Mouse (Mus musculus) ES-E14 (cell line): ENCODE data around the gene Clmn. TPM values are rescaled to one million over a fixed set of nuclear protein-coding genes. Genes with fewer than 3 reads are reported as not detected.

ENCODE experiments used
- DNase-seq: peaks from one replicate; pipeline ENCODE4 v3.0.0-alpha.2; 2013; ENCODE audit warnings: low read depth, low spot score
- H3K27ac ChIP-seq: 2 replicates; pipeline ENCODE4 v1.5.1; 2012; ENCODE audit warnings: low read depth, mild to moderate bottlenecking, low read length, moderate library complexity, mixed read lengths; ENCODE audit not compliant: poor library complexity, insufficient read depth, severe bottlenecking
- H3K36me3 ChIP-seq: 2 replicates; pipeline ENCODE4 v1.6.1; 2012; ENCODE audit warnings: mild to moderate bottlenecking, low read length, moderate library complexity, mixed read lengths; ENCODE audit not compliant: control insufficient read depth, poor library complexity, insufficient read depth, severe bottlenecking
- H3K4me1 ChIP-seq, 2 experiments: fragments of 150-350 bp in 1 of 2; sonication (generic) in 1 of 2; 2 replicates each; pipeline ENCODE4 v1.6.1; 2012; ENCODE audit warnings: low read length in 2 of 2, mild to moderate bottlenecking in 1 of 2, mixed read lengths in 1 of 2; ENCODE audit not compliant: control insufficient read depth in 2 of 2, insufficient read depth in 2 of 2, poor library complexity in 1 of 2
- H3K4me3 ChIP-seq, 2 experiments: fragments of 150-350 bp in 1 of 2; sonication (generic) in 1 of 2; 2 replicates each; pipeline ENCODE4 v1.5.1; 2012; ENCODE audit warnings: low read length in 2 of 2, low read depth in 1 of 2, mild to moderate bottlenecking in 1 of 2, mixed read lengths in 1 of 2; ENCODE audit not compliant: insufficient read depth in 1 of 2, poor library complexity in 1 of 2, severe bottlenecking in 1 of 2
- H3K9ac ChIP-seq: 2 replicates; pipeline ENCODE4 v1.6.1; 2012; ENCODE audit warnings: low read depth, mild to moderate bottlenecking, low read length, mixed read lengths; ENCODE audit not compliant: poor library complexity, insufficient read depth, severe bottlenecking
- H3K9me3 ChIP-seq: fragments of 150-350 bp; sonication (generic); 2 replicates; pipeline ENCODE4 v1.6.1; 2012; ENCODE audit warnings: low read depth, mild to moderate bottlenecking, low read length; ENCODE audit not compliant: control insufficient read depth, insufficient read depth
- CHD2 ChIP-seq: IDR thresholded peaks from 2 replicates; pipeline ENCODE4 v1.6.1; 2014; ENCODE audit warnings: mild to moderate bottlenecking, low read depth, low read length, inconsistent platforms
- HCFC1 ChIP-seq: IDR thresholded peaks from 2 replicates; pipeline ENCODE4 v1.6.1; 2012; ENCODE audit warnings: low read length, inconsistent platforms, borderline replicate concordance; ENCODE audit not compliant: insufficient read depth
- MAFK ChIP-seq: IDR thresholded peaks from 2 replicates; pipeline ENCODE4 v1.6.1; 2014; ENCODE audit warnings: mild to moderate bottlenecking, low read depth, low read length, inconsistent platforms; ENCODE audit not compliant: insufficient read depth
- ZC3H11A ChIP-seq: IDR thresholded peaks from 2 replicates; pipeline ENCODE4 v1.6.1; 2012; ENCODE audit warnings: low read depth, mild to moderate bottlenecking, inconsistent platforms, low read length, borderline replicate concordance
- ZNF384 ChIP-seq: IDR thresholded peaks from 2 replicates; pipeline ENCODE4 v1.6.1; 2012; ENCODE audit warnings: low read depth, low read length, inconsistent platforms
- in situ Hi-C, 2 experiments: fragments of 600-800 bp; cut with MboI; formaldehyde crosslinking; loops; one replicate each; pipeline ENCODE4 v1.15.1; 2025; ENCODE audit warnings: low sequenced_read_pairs in 2 of 2, inconsistent platforms in 1 of 2; ENCODE audit not compliant: unreplicated experiment in 2 of 2
- total RNA-seq: library from RNA; depleted of rRNA; stranded (reverse); fragments of 300-350 nt; gene quantifications from 2 replicates; pipeline ENCODE4 v1.2.3, GENCODE M21; 2012

Gene Clmn
- total RNA-seq, 1 experiment, result 3.1 TPM

DNA sequence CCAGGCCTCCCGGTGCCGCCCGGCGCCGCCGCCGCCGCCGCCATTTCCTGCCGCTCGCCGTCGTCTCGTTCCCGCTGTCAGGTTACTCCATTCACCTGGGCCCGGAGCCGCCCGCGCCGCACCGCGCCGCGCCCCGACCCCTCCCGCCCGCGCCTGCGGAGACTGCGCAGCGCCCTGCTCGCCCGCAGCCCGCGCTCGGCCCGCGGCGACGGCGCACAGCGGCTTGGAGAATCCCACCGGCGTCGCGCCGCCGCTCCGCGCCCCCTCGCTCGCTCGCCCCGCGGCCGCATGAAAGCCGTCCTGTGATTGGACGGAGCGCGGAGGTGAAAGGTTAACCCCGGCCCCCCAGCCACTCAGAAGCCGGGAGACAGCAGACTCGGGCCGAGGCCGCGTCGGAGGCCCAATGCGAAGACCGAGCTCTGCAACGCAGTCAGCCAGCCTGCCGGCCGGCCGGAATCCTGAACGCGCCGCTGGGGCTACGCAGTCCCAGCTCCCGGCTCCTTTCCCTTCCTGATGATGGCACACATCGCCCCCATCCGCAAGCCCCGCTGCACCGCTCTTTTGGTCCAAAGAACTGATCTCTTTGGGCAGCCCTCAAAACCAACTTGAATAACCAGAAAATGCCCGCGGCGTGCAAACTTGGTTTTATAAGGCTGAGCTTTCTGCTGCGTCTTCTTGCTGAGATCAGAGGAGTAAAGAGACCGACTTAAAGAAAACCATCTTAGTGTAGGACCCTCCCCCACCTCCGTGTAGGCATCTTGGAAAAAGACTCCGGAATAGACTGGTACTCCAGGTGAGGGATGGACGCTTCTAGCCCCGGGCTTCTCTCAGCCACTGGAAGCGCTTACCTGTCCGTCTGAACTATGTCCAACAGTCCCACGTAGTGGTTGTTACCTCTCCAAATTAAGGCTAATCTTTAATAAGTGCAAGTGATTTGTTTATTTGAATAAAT is 112.8 kb downstream of the Clmn start, which contains the start of gene Dicer1:
Gene Dicer1, minus strand, starts transcription at position 139 of the 952 bp plus-strand sequence.
- Histone ChIP-seq H3K9me3 (no peaks in the 10 kb centered on the region), H3K4me3 (peak within 1 kb of the TSS; percentile 72 to 82), H3K27ac (peak within 1 kb of the TSS; percentile 13; the same call in 1 of the 2 replicates), H3K9ac (peak within 1 kb of the TSS; percentile 85), H3K36me3 (peaks cover 4% of the 10 kb centered on the region; the same call in 1 of the 2 replicates), H3K4me1 (peaks cover 0 to 5% of the 10 kb centered on the region in 2 experiments; a peak in 2 of 4 replicates)
- TF ChIP-seq CHD2 (peak; percentile 64; the same call in 1 of the 2 replicates), ZC3H11A (no peak)
- in situ Hi-C loops, result no loop called here
- peak; percentile 84 for DNase-seq

GRCm38 (mm10) chr12:104751331-104751813 is 113.5 kb downstream of the Clmn start:
- H3K4me3 ChIP-seq, result peak overlapping the region; percentile 71 to 82
- TF ChIP-seq CHD2 (no peak), ZNF384 (no peak), HCFC1 (no peak), ZC3H11A (no peak), MAFK (no peak)
- H3K9me3 ChIP-seq, result no peaks in the 10 kb centered on the region
- H3K4me1 ChIP-seq, result peaks cover 0 to 3% of the 10 kb centered on the region in 2 experiments; a peak in 2 of 4 replicates
- no peak for DNase-seq
- in situ Hi-C loops, result no loop called here
- peaks cover 4% of the 10 kb centered on the region; the same call in 1 of the 2 replicates for H3K36me3 ChIP-seq
- H3K9ac ChIP-seq, result peak overlapping the region; percentile 85
- 0 out of 2 replicates have a peak overlapping the region, but pooled peaks have one; percentile 13 for H3K27ac ChIP-seq

DNA sequence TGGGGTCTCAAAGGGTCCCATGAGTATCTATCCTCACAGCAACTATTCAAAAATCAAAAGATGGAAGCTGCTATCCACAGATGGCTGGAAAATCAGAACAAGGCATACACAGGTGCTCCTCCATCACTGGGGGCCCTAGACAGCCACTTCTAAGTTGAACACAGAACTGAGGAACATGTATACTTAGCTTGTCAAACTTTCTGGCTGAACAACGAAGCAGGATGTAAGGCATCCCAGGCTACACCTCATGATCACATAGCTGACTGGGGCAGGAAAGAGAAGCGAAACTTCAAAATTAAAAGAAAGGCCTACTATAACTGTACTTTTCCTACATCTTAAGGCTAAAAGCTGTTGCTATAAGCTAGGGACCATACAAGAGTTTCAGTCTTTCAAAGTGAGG is 115.9 kb downstream of the Clmn start:
- H3K36me3 ChIP-seq, result peaks cover 4% of the 10 kb centered on the region; the same call in 1 of the 2 replicates

GRCm38 (mm10) chr12:104747252-104747651 is 117.6 kb downstream of the Clmn start:
- Histone ChIP-seq H3K36me3 (peaks cover 4% of the 10 kb centered on the region; the same call in 1 of the 2 replicates), H3K4me3 (no peak overlapping the region), H3K27ac (no peak overlapping the region), H3K9me3 (no peaks in the 10 kb centered on the region), H3K9ac (no peak overlapping the region), H3K4me1 (0 out of 4 replicates have a peak, but pooled peaks cover 0 to 2% of the 10 kb centered on the region in 2 experiments)
- DNase-seq, result no peak
- TF ChIP-seq ZC3H11A, result no peak
- TF ChIP-seq HCFC1, result no peak
- TF ChIP-seq ZNF384, result no peak
- TF ChIP-seq CHD2, result no peak
- TF ChIP-seq MAFK, result no peak
- in situ Hi-C loops, result no loop called here

More for the DNA sequence above, 115.9 kb downstream of the Clmn start:
- no peak for DNase-seq
- no peak overlapping the region for H3K4me3 ChIP-seq
- in situ Hi-C loops, result no loop called here
- peaks cover 0 to 3% of the 10 kb centered on the region in 2 experiments; a peak in 2 of 4 replicates for H3K4me1 ChIP-seq
- H3K9me3 ChIP-seq, result no peaks in the 10 kb centered on the region
- TF ChIP-seq HCFC1 (no peak), ZNF384 (no peak), ZC3H11A (no peak), MAFK (no peak), CHD2 (no peak)
- H3K9ac ChIP-seq, result no peak overlapping the region
- H3K27ac ChIP-seq, result no peak overlapping the region
